Mouse (Mus musculus): ENCODE data around the gene Celf1. TPM values are rescaled to one million over a fixed set of nuclear protein-coding genes. Genes with fewer than 3 reads are reported as not detected.

Gene Celf1
- polyA plus RNA-seq, 1 experiment from 2014 or later: 81.9 TPM

- no peaks in the 10 kb centered on the region for H3K9me3 ChIP-seq (ENCODE audit: control insufficient read depth, low read length)
- no peak overlapping the region for H3K4me3 ChIP-seq (ENCODE audit: low read length)
- 100% methylated on average over 1 of the region's 1 CpGs for WGBS
Observed at GRCm38 (mm10) chr2:91025081-91025516, 84.9 kb downstream of the Celf1 start.

DNA sequence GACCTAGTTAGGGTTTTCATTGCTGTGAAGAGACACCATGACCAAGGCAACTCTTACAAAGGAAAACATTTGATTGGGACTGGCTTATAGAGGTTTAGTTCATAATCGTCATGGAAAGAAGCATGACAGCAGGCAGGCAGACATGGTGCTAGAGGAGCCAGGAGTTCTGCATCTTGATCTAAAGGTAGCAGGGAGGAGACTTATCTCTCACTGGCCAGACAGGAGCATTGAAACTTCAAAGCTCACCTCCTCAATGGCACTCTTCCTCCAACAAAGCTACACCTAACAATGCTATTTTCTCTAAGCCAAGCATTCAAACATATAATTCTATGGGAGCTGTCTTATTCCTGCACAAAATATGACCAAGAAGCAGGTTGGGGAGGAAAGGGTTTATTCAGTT, 86.3 kb downstream of the Celf1 start:
- no peak for ATAC-seq
- Histone ChIP-seq H3K36me3 (ENCODE audit: control insufficient read depth, insufficient read depth, low read length) (no peaks in the 10 kb centered on the region), H3K9ac (ENCODE audit: low read depth, low read length) (no peak overlapping the region), H3K4me1 (ENCODE audit: control insufficient read depth, insufficient read depth, low read depth, low read length) (no peaks in the 10 kb centered on the region; the same call in 1 of the 2 replicates), H3K4me2 (ENCODE audit: low read length) (no peak overlapping the region), H3K9me3 (ENCODE audit: control insufficient read depth, low read length) (no peaks in the 10 kb centered on the region), H3K27ac (ENCODE audit: low read depth, low read length) (no peak overlapping the region), H3K27me3 (replicated peaks; ENCODE audit: control insufficient read depth, insufficient read depth, low read length) (no peaks in the 10 kb centered on the region), H3K4me3 (ENCODE audit: low read length) (no peak overlapping the region)
- 83% methylated on average over 1 of the region's 1 CpGs for WGBS

More at GRCm38 (mm10) chr2:91025081-91025516, 84.9 kb downstream of the Celf1 start:
- Histone ChIP-seq H3K36me3 (ENCODE audit: control insufficient read depth, insufficient read depth, low read length) (no peaks in the 10 kb centered on the region), H3K4me2 (ENCODE audit: low read length) (no peak overlapping the region), H3K27me3 (replicated peaks; ENCODE audit: control insufficient read depth, insufficient read depth, low read length) (no peaks in the 10 kb centered on the region), H3K4me1 (ENCODE audit: control insufficient read depth, insufficient read depth, low read depth, low read length) (no peaks in the 10 kb centered on the region; the same call in 1 of the 2 replicates), H3K9ac (ENCODE audit: low read depth, low read length) (no peak overlapping the region), H3K27ac (ENCODE audit: low read depth, low read length) (no peak overlapping the region)
- no peak for ATAC-seq

- H3K9ac ChIP-seq (ENCODE audit: low read depth, low read length): no peak overlapping the region
- WGBS: 78% methylated on average over 9 of the region's 9 CpGs
- H3K36me3 ChIP-seq (ENCODE audit: control insufficient read depth, insufficient read depth, low read length): no peaks in the 10 kb centered on the region
- no peaks in the 10 kb centered on the region for H3K27me3 ChIP-seq (replicated peaks; ENCODE audit: control insufficient read depth, insufficient read depth, low read length)
- no peaks in the 10 kb centered on the region; the same call in 1 of the 2 replicates for H3K4me1 ChIP-seq (ENCODE audit: control insufficient read depth, insufficient read depth, low read depth, low read length)
- H3K9me3 ChIP-seq (ENCODE audit: control insufficient read depth, low read length): no peaks in the 10 kb centered on the region
- no peak overlapping the region for H3K4me3 ChIP-seq (ENCODE audit: low read length)
- no peak overlapping the region for H3K4me2 ChIP-seq (ENCODE audit: low read length)
- no peak overlapping the region for H3K27ac ChIP-seq (ENCODE audit: low read depth, low read length)
- ATAC-seq: no peak
Observed at GRCm38 (mm10) chr2:91027391-91028214, 87.4 kb downstream of the Celf1 start.

- no peaks in the 10 kb centered on the region for H3K36me3 ChIP-seq (ENCODE audit: control insufficient read depth, insufficient read depth, low read length)
- 86% methylated on average over 4 of the region's 4 CpGs for WGBS
Observed at GRCm38 (mm10) chr2:91031216-91031615, 91.0 kb downstream of the Celf1 start.

DNA sequence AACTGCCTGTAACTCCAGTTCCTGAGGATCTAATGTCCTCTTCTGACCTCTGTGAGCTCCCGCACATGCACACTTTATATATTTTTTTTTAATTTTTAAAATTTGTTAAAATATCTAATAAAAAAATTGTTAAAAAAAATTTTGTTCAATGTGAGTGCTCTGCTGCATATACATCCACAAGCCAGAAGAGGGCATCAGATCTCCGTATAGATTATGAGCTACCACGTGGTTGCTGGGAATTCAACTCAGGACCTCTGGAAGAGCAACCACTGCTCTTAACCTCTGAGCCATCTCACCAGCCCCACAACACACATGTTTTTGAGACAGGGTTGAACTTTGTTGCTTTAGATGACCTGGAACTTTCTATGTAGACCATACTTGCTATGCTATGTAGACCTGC, 92.8 kb downstream of the Celf1 start:
- Histone ChIP-seq H3K9me3 (ENCODE audit: control insufficient read depth, low read length) (no peaks in the 10 kb centered on the region), H3K36me3 (ENCODE audit: control insufficient read depth, insufficient read depth, low read length) (no peaks in the 10 kb centered on the region), H3K4me2 (ENCODE audit: low read length) (no peak overlapping the region), H3K4me1 (ENCODE audit: control insufficient read depth, insufficient read depth, low read depth, low read length) (no peaks in the 10 kb centered on the region), H3K27ac (ENCODE audit: low read depth, low read length) (no peak overlapping the region), H3K9ac (ENCODE audit: low read depth, low read length) (no peak overlapping the region), H3K27me3 (replicated peaks; ENCODE audit: control insufficient read depth, insufficient read depth, low read length) (no peaks in the 10 kb centered on the region), H3K4me3 (ENCODE audit: low read length) (no peak overlapping the region)
- ATAC-seq: no peak
- 21% methylated on average over 3 of the region's 3 CpGs for WGBS

More at GRCm38 (mm10) chr2:91031216-91031615, 91.0 kb downstream of the Celf1 start:
- H3K9me3 ChIP-seq (ENCODE audit: control insufficient read depth, low read length): no peaks in the 10 kb centered on the region
- no peak for ATAC-seq
- no peak overlapping the region for H3K9ac ChIP-seq (ENCODE audit: low read depth, low read length)
- H3K4me1 ChIP-seq (ENCODE audit: control insufficient read depth, insufficient read depth, low read depth, low read length): no peaks in the 10 kb centered on the region
- no peak overlapping the region for H3K4me2 ChIP-seq (ENCODE audit: low read length)
- H3K27me3 ChIP-seq (replicated peaks; ENCODE audit: control insufficient read depth, insufficient read depth, low read length): no peaks in the 10 kb centered on the region
- H3K27ac ChIP-seq (ENCODE audit: low read depth, low read length): no peak overlapping the region
- H3K4me3 ChIP-seq (ENCODE audit: low read length): no peak overlapping the region

DNA sequence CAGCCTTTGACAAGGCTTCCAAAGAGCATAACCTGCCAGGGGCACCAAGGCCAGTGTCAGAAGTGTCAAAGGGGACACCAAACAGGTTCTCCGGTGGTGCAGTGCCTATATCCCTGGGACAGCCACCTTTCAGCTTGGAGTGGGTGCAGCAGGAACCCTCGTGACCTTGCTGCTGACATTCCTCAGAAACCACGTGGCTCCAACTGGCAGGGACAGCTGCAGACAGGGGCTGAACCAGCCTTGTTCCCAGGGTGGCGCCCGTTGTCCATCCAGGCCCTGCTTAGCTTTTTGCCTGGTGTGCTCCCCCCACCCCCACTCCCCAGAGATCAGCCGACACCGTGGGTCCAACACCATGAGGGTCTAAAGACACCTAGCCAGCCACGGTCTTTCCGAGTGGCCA, 95.2 kb downstream of the Celf1 start, which contains the start of gene Rapsn:
TSS of gene Rapsn (plus strand) at position 236 of the 400 bp plus-strand sequence.
- Histone ChIP-seq H3K4me1 (ENCODE audit: control insufficient read depth, insufficient read depth, low read depth, low read length) (no peaks in the 10 kb centered on the region), H3K4me2 (ENCODE audit: low read length) (no peak within 1 kb of the TSS), H3K27me3 (replicated peaks; ENCODE audit: control insufficient read depth, insufficient read depth, low read length) (no peaks in the 10 kb centered on the region), H3K9ac (ENCODE audit: low read depth, low read length) (no peak within 1 kb of the TSS), H3K36me3 (ENCODE audit: control insufficient read depth, insufficient read depth, low read length) (no peaks in the 10 kb centered on the region), H3K27ac (ENCODE audit: low read depth, low read length) (no peak within 1 kb of the TSS), H3K4me3 (ENCODE audit: low read length) (no peak within 1 kb of the TSS), H3K9me3 (ENCODE audit: control insufficient read depth, low read length) (no peaks in the 10 kb centered on the region)
- no peak for ATAC-seq
- 75% methylated on average over 9 of the region's 9 CpGs for WGBS

DNA sequence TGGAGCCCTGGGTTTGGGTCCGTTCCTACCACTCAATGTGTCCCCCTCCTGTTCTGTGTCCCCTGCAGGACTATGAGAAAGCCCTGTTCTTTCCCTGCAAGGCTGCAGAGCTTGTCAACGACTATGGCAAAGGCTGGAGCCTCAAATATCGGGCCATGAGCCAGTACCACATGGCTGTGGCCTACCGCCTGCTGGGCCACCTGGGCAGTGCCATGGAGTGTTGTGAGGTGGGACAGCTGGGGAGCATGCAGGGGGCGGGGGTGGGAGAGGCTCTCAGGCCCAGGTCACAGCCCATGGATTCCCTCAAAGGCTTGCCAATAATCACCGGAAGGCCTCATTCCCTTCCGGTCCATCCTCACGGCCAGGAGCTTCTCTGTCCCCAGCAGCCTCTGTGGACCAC, 101.6 kb downstream of the Celf1 start:
- Histone ChIP-seq H3K27ac (ENCODE audit: low read depth, low read length) (no peak overlapping the region), H3K4me2 (ENCODE audit: low read length) (no peak overlapping the region), H3K4me3 (ENCODE audit: low read length) (no peak overlapping the region), H3K9me3 (ENCODE audit: control insufficient read depth, low read length) (no peaks in the 10 kb centered on the region), H3K36me3 (ENCODE audit: control insufficient read depth, insufficient read depth, low read length) (no peaks in the 10 kb centered on the region), H3K4me1 (ENCODE audit: control insufficient read depth, insufficient read depth, low read depth, low read length) (no peaks in the 10 kb centered on the region), H3K27me3 (replicated peaks; ENCODE audit: control insufficient read depth, insufficient read depth, low read length) (no peaks in the 10 kb centered on the region), H3K9ac (ENCODE audit: low read depth, low read length) (no peak overlapping the region)
- WGBS: 66% methylated on average over 8 of the region's 8 CpGs
- no peak for ATAC-seq

GRCm38 (mm10) chr2:91042651-91043398, 102.6 kb downstream of the Celf1 start:
- no peak overlapping the region for H3K9ac ChIP-seq (ENCODE audit: low read depth, low read length)
- WGBS: 72% methylated on average over 17 of the region's 21 CpGs

GRCm38 (mm10) chr2:91044727-91045126, 104.5 kb downstream of the Celf1 start:
- no peak for ATAC-seq
- no peaks in the 10 kb centered on the region for H3K4me1 ChIP-seq (ENCODE audit: control insufficient read depth, insufficient read depth, low read depth, low read length)
- no peak overlapping the region for H3K27ac ChIP-seq (ENCODE audit: low read depth, low read length)
- no peaks in the 10 kb centered on the region for H3K9me3 ChIP-seq (ENCODE audit: control insufficient read depth, low read length)
- H3K4me3 ChIP-seq (ENCODE audit: low read length): no peak overlapping the region
- H3K9ac ChIP-seq (ENCODE audit: low read depth, low read length): no peak overlapping the region
- no peaks in the 10 kb centered on the region for H3K36me3 ChIP-seq (ENCODE audit: control insufficient read depth, insufficient read depth, low read length)
- no peak overlapping the region for H3K4me2 ChIP-seq (ENCODE audit: low read length)
- 85% methylated on average over 13 of the region's 13 CpGs for WGBS
- no peaks in the 10 kb centered on the region for H3K27me3 ChIP-seq (replicated peaks; ENCODE audit: control insufficient read depth, insufficient read depth, low read length)

More at GRCm38 (mm10) chr2:91042651-91043398, 102.6 kb downstream of the Celf1 start:
- no peak overlapping the region for H3K4me2 ChIP-seq (ENCODE audit: low read length)
- no peaks in the 10 kb centered on the region for H3K4me1 ChIP-seq (ENCODE audit: control insufficient read depth, insufficient read depth, low read depth, low read length)
- ATAC-seq: peak; percentile 44; the same call in 1 of the 2 replicates
- H3K9me3 ChIP-seq (ENCODE audit: control insufficient read depth, low read length): no peaks in the 10 kb centered on the region
- H3K36me3 ChIP-seq (ENCODE audit: control insufficient read depth, insufficient read depth, low read length): no peaks in the 10 kb centered on the region
- H3K27me3 ChIP-seq (replicated peaks; ENCODE audit: control insufficient read depth, insufficient read depth, low read length): no peaks in the 10 kb centered on the region
- no peak overlapping the region for H3K27ac ChIP-seq (ENCODE audit: low read depth, low read length)
- no peak overlapping the region for H3K4me3 ChIP-seq (ENCODE audit: low read length)

Measured in hindbrain, embryonic 16.5 days (tissue).